Mouse (Mus musculus): ENCODE measurements at regions not wholly inside any gene's neighbourhood (a gene's known extent, or its start where the extent isn't known, plus 50 kb on each side); places are given as distances from the start of the nearest gene placed in this dataset.

DNA sequence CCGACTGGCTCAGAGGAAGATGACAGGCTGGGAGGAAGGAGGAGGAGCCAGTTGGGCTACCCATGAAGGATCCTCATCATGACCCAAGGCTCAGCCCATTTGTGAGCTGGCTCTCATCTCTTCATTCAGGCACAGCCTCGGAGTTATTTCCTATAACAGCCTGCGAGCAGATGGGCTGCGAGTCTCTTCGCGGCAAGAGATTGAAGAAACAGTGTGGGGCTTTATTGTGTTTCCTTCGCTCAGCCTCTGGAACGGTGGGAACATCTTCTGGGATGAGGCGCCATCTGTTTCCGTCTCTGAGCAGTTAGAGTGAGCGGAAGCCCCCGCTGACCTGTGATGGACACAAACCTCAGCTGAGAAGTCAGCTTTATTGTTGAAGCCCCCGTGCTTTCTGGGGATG, 213.6 kb upstream of the Kcnab2 start:
- Histone ChIP-seq H3K4me2 (replicated peaks) (no peak overlapping the region), H3K36me3 (no peaks in the 10 kb centered on the region), H3K4me1 (peaks cover under 1% of the 10 kb centered on the region; the same call in 1 of the 2 replicates), H3K4me3 (no peak overlapping the region), H3K27me3 (no peaks in the 10 kb centered on the region), H3K27ac (replicated peaks) (no peak overlapping the region), H3K9ac (replicated peaks) (no peak overlapping the region), H3K9me3 (no peaks in the 10 kb centered on the region)
- no peak for ATAC-seq (replicated peaks)
- WGBS = 66% methylated on average over 13 of the region's 13 CpGs

GRCm38 (mm10) chr4:152690766-152691165, 213.1 kb upstream of the Kcnab2 start:
- H3K27ac ChIP-seq (replicated peaks) = no peak overlapping the region
- H3K27me3 ChIP-seq = no peaks in the 10 kb centered on the region
- no peaks in the 10 kb centered on the region for H3K9me3 ChIP-seq
- no peaks in the 10 kb centered on the region for H3K36me3 ChIP-seq
- no peaks in the 10 kb centered on the region for H3K4me1 ChIP-seq
- no peak overlapping the region for H3K9ac ChIP-seq (replicated peaks)
- H3K4me2 ChIP-seq (replicated peaks) = no peak overlapping the region
- no peak for ATAC-seq (replicated peaks)
- H3K4me3 ChIP-seq = no peak overlapping the region
- WGBS = 82% methylated on average over 4 of the region's 4 CpGs

DNA sequence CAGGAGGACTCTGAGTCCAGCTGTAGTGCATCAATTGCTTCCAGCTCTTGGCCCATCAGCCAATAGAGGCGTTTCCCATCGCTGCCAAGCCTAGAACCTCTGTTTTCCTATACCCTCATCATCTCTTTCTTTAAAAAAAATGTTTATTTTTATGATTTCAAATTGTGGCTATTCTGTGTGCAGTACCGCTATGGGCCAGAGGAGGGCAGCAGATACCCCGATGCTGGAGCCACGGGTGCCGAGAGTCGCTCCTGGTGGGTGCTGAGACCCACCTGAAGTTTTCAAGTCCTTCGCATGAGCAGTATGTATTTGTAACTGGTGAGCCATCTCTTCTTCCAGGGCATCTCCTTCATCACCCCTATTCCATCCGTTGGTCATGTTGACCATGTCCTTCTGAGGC, 212.2 kb upstream of the Kcnab2 start:
- no peak for ATAC-seq (replicated peaks)
- Histone ChIP-seq H3K36me3 (no peaks in the 10 kb centered on the region), H3K4me1 (no peaks in the 10 kb centered on the region), H3K27ac (replicated peaks) (no peak overlapping the region), H3K27me3 (no peaks in the 10 kb centered on the region), H3K4me3 (no peak overlapping the region), H3K9me3 (no peaks in the 10 kb centered on the region), H3K4me2 (replicated peaks) (no peak overlapping the region), H3K9ac (replicated peaks) (no peak overlapping the region)
- 87% methylated on average over 9 of the region's 9 CpGs for WGBS

GRCm38 (mm10) chr4:152686509-152687081, 208.9 kb upstream of the Kcnab2 start:
- H3K4me3 ChIP-seq = no peak overlapping the region
- 43% methylated on average over 12 of the region's 12 CpGs for WGBS
- no peak overlapping the region for H3K27ac ChIP-seq (replicated peaks)
- no peak overlapping the region for H3K4me2 ChIP-seq (replicated peaks)
- no peak overlapping the region for H3K9ac ChIP-seq (replicated peaks)
- H3K4me1 ChIP-seq = no peaks in the 10 kb centered on the region
- ATAC-seq (replicated peaks) = no peak
- no peaks in the 10 kb centered on the region for H3K36me3 ChIP-seq
- no peaks in the 10 kb centered on the region for H3K27me3 ChIP-seq
- 0 out of 2 replicates have a peak, but pooled peaks cover 4% of the 10 kb centered on the region for H3K9me3 ChIP-seq

- Histone ChIP-seq H3K4me1 (peaks cover 6% of the 10 kb centered on the region), H3K4me2 (replicated peaks) (no peak overlapping the region), H3K9me3 (no peaks in the 10 kb centered on the region; the same call in 1 of the 2 replicates), H3K9ac (replicated peaks) (no peak overlapping the region), H3K27ac (replicated peaks) (no peak overlapping the region), H3K4me3 (no peak overlapping the region), H3K36me3 (no peaks in the 10 kb centered on the region), H3K27me3 (no peaks in the 10 kb centered on the region)
- 26% methylated on average over 11 of the region's 11 CpGs for WGBS
- peak; percentile 41 for ATAC-seq (replicated peaks)
These were observed 196.5 kb upstream of the Kcnab2 start for GRCm38 (mm10) chr4:152674140-152674539.

GRCm38 (mm10) chr4:152663482-152663881, 185.8 kb upstream of the Kcnab2 start:
- Histone ChIP-seq H3K4me1 (no peaks in the 10 kb centered on the region), H3K9me3 (no peaks in the 10 kb centered on the region), H3K9ac (replicated peaks) (no peak overlapping the region), H3K36me3 (no peaks in the 10 kb centered on the region), H3K4me3 (no peak overlapping the region), H3K27me3 (no peaks in the 10 kb centered on the region), H3K4me2 (replicated peaks) (no peak overlapping the region), H3K27ac (replicated peaks) (no peak overlapping the region)
- 43% methylated on average over 8 of the region's 8 CpGs for WGBS
- ATAC-seq (replicated peaks) = no peak

DNA sequence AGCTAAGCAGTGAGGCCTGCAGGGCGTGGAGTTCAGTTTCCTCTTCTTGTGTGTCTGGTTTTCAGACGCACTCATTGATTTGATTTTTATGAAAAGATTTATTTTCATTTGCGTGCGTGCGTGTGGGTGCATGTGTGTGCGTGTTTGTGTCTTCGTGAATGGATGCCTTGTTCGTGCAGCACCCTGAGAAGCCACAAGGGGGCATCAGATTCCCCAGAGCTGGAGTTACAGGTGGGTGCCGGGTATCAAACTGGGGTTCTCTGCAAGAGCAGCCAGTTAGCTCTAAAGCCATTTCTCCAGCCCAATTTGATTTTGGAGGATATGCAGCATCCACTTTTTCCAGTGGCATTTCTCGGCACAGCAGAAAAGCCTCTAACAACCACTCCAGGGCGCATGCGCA, 185.4 kb upstream of the Kcnab2 start:
- H3K4me1 ChIP-seq = no peaks in the 10 kb centered on the region
- ATAC-seq (replicated peaks) = no peak
- 96% methylated on average over 12 of the region's 12 CpGs for WGBS
- H3K4me3 ChIP-seq = no peak overlapping the region
- H3K27ac ChIP-seq (replicated peaks) = no peak overlapping the region
- H3K36me3 ChIP-seq = no peaks in the 10 kb centered on the region
- H3K27me3 ChIP-seq = no peaks in the 10 kb centered on the region
- H3K4me2 ChIP-seq (replicated peaks) = no peak overlapping the region
- no peak overlapping the region for H3K9ac ChIP-seq (replicated peaks)
- no peaks in the 10 kb centered on the region for H3K9me3 ChIP-seq

- H3K9me3 ChIP-seq = no peaks in the 10 kb centered on the region
- no peaks in the 10 kb centered on the region for H3K4me1 ChIP-seq
- H3K9ac ChIP-seq (replicated peaks) = no peak overlapping the region
- H3K36me3 ChIP-seq = no peaks in the 10 kb centered on the region
- no peaks in the 10 kb centered on the region for H3K27me3 ChIP-seq
- no peak overlapping the region for H3K4me2 ChIP-seq (replicated peaks)
- no peak for ATAC-seq (replicated peaks)
- 89% methylated on average over 11 of the region's 11 CpGs for whole genome bisulfite sequencing
- no peak overlapping the region for H3K4me3 ChIP-seq
- no peak overlapping the region for H3K27ac ChIP-seq (replicated peaks)
These were observed 184.8 kb upstream of the Kcnab2 start for GRCm38 (mm10) chr4:152662439-152662838.

GRCm38 (mm10) chr4:152650198-152650597, 172.5 kb upstream of the Kcnab2 start:
- Histone ChIP-seq H3K9ac (replicated peaks) (no peak overlapping the region), H3K4me3 (no peak overlapping the region), H3K9me3 (no peaks in the 10 kb centered on the region), H3K4me1 (no peaks in the 10 kb centered on the region; the same call in 1 of the 2 replicates), H3K27ac (replicated peaks) (no peak overlapping the region), H3K27me3 (no peaks in the 10 kb centered on the region), H3K4me2 (replicated peaks) (no peak overlapping the region), H3K36me3 (no peaks in the 10 kb centered on the region)
- no peak for ATAC-seq (replicated peaks)
- WGBS = 79% methylated on average over 8 of the region's 8 CpGs

- H3K9me3 ChIP-seq = no peaks in the 10 kb centered on the region
- H3K4me2 ChIP-seq (replicated peaks) = no peak overlapping the region
- no peaks in the 10 kb centered on the region for H3K36me3 ChIP-seq
- WGBS = 61% methylated on average over 7 of the region's 7 CpGs
- H3K4me3 ChIP-seq = no peak overlapping the region
- no peaks in the 10 kb centered on the region for H3K27me3 ChIP-seq
- ATAC-seq (replicated peaks) = no peak
- no peaks in the 10 kb centered on the region; the same call in 1 of the 2 replicates for H3K4me1 ChIP-seq
- no peak overlapping the region for H3K27ac ChIP-seq (replicated peaks)
- H3K9ac ChIP-seq (replicated peaks) = no peak overlapping the region
These were observed 169.9 kb upstream of the Kcnab2 start for GRCm38 (mm10) chr4:152647620-152648019.

GRCm38 (mm10) chr4:152647084-152647483, 169.4 kb upstream of the Kcnab2 start:
- Histone ChIP-seq H3K9me3 (no peaks in the 10 kb centered on the region), H3K9ac (replicated peaks) (no peak overlapping the region), H3K36me3 (no peaks in the 10 kb centered on the region), H3K27me3 (no peaks in the 10 kb centered on the region), H3K4me2 (replicated peaks) (no peak overlapping the region), H3K4me3 (no peak overlapping the region), H3K27ac (replicated peaks) (no peak overlapping the region), H3K4me1 (peaks cover 5% of the 10 kb centered on the region; the same call in 1 of the 2 replicates)
- 85% methylated on average over 14 of the region's 14 CpGs for WGBS
- ATAC-seq (replicated peaks) = no peak

DNA sequence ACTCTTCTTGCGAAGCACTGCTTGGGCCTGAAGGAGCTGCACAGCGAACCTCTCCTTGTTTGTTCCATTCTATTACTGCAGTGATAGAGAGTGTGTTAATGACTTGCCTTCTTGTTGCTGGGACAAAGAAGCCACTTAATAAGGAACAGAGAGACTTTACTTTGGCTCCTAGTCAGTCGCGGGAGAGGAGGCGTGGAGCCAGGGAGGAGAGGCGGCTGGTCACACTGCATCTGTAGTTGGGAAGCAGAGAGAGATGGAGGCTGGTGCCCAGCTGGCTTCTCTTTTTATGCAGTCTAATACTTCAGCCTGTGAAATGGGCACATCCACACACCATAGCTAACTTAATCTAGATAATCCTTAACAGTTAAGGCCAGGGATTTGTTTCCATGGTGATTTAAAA, 159.4 kb upstream of the Kcnab2 start:
- Histone ChIP-seq H3K9me3 (no peaks in the 10 kb centered on the region), H3K27me3 (no peaks in the 10 kb centered on the region), H3K9ac (replicated peaks) (no peak overlapping the region), H3K4me2 (replicated peaks) (no peak overlapping the region), H3K4me3 (no peak overlapping the region), H3K4me1 (peaks cover 26% of the 10 kb centered on the region), H3K27ac (replicated peaks) (no peak overlapping the region), H3K36me3 (no peaks in the 10 kb centered on the region)
- no peak for ATAC-seq (replicated peaks)
- 18% methylated on average over 6 of the region's 6 CpGs for WGBS

DNA sequence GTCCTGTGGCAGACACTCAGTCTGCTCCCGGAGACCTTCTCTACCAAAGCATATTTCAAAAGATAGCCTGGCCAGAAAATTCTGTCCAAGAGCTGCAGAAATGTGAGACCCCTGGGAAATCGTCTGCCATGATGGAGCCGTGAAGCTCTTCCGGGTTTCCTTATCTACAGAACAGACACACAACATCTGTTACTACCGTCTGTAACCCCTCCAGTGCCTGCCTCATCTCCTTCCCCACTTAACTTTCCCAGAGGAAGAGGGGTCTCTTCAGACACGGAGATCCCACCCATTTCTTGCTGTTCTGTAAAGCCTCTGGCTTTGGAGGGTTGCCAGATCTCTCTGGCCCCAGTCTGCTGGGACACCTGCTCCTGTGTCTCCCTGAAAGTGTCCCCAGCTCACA, 156.2 kb upstream of the Kcnab2 start:
- H3K4me2 ChIP-seq (replicated peaks) = no peak overlapping the region
- no peak overlapping the region for H3K4me3 ChIP-seq
- H3K4me1 ChIP-seq = peaks cover 23% of the 10 kb centered on the region
- WGBS = 50% methylated on average over 6 of the region's 6 CpGs
- H3K27ac ChIP-seq (replicated peaks) = peak overlapping the region; percentile 44; the same call in 1 of the 2 replicates
- H3K9ac ChIP-seq (replicated peaks) = no peak overlapping the region
- no peak for ATAC-seq (replicated peaks)
- H3K36me3 ChIP-seq = no peaks in the 10 kb centered on the region
- H3K9me3 ChIP-seq = no peaks in the 10 kb centered on the region
- no peaks in the 10 kb centered on the region for H3K27me3 ChIP-seq

All from forebrain, embryonic 15.5 days (tissue).